Mouse (Mus musculus) liver, embryonic 14.5 days (tissue): ENCODE measurements around the gene Arhgap27. TPM values are rescaled to one million over a fixed set of nuclear protein-coding genes. Genes with fewer than 3 reads are reported as not detected.
"Not testable (repeated sequence)": the region's sequence is repeated elsewhere in the genome, so short reads cannot be mapped to it uniquely, and the experiment has no call there.

Source experiments
- ATAC-seq: fragments of 200-750 bp; cut with Nextera tagmentation; 2 replicates; pipeline ENCODE4 v1.8.0; 2017; ENCODE audit warnings: moderate number of reproducible peaks, mild to moderate bottlenecking, moderate library complexity; ENCODE audit not compliant: insufficient read depth
- DNase-seq, 3 experiments: peaks; one replicate each; pipeline ENCODE4 v3.0.0-alpha.2; 2012 to 2013; ENCODE audit warnings: low read depth in 3 of 3, low spot score in 3 of 3
- H3K27ac ChIP-seq: fragments of 300-500 bp; sonication (generic); 2 replicates; pipeline ENCODE4 v1.5.1; 2014; ENCODE audit warnings: moderate library complexity, mild to moderate bottlenecking, control low read depth, inconsistent platforms
- H3K27me3 ChIP-seq: fragments of 300-500 bp; sonication (generic); 2 replicates; pipeline ENCODE4 v1.6.1; 2014; ENCODE audit warnings: mild to moderate bottlenecking, low read length, moderate library complexity; ENCODE audit not compliant: control insufficient read depth, insufficient read depth
- H3K36me3 ChIP-seq: fragments of 300-500 bp; sonication (generic); replicated peaks from 2 replicates; pipeline ENCODE4 v1.6.1; 2014; ENCODE audit warnings: low read depth; ENCODE audit not compliant: control insufficient read depth, insufficient read depth
- H3K4me1 ChIP-seq, 2 experiments: fragments of 200-500 bp in 1 of 2; fragments of 300-500 bp in 1 of 2; sonication (generic) in 1 of 2; replicated peaks; 2 replicates each; pipeline ENCODE4 v1.6.1; 2012 to 2014; ENCODE audit warnings: antibody characterized with exemption in 1 of 2, inconsistent platforms in 1 of 2, low read length in 1 of 2; ENCODE audit not compliant: control insufficient read depth in 2 of 2, insufficient read depth in 2 of 2
- H3K4me2 ChIP-seq: fragments of 300-500 bp; sonication (generic); 2 replicates; pipeline ENCODE4 v1.6.1; 2014; ENCODE audit warnings: low read depth, mild to moderate bottlenecking, control low read depth, moderate library complexity
- H3K4me3 ChIP-seq, 2 experiments: fragments of 200-500 bp in 1 of 2; fragments of 300-500 bp in 1 of 2; sonication (generic) in 1 of 2; 2 replicates each; pipeline ENCODE4 v1.5.1; 2012 to 2014; ENCODE audit warnings: low read depth in 2 of 2, low read length in 2 of 2, mild to moderate bottlenecking in 2 of 2, control low read depth in 1 of 2, inconsistent platforms in 1 of 2, moderate library complexity in 1 of 2; ENCODE audit not compliant: insufficient read depth in 1 of 2
- H3K9ac ChIP-seq: fragments of 300-500 bp; sonication (generic); replicated peaks from 2 replicates; pipeline ENCODE4 v1.6.1; 2014; ENCODE audit warnings: mild to moderate bottlenecking, control low read depth, moderate library complexity
- H3K9me3 ChIP-seq: fragments of 300-500 bp; sonication (generic); 2 replicates; pipeline ENCODE4 v1.6.1; 2016; ENCODE audit warnings: low read length, mixed read lengths; ENCODE audit not compliant: control insufficient read depth
- CTCF ChIP-seq: IDR thresholded peaks from 2 replicates; pipeline ENCODE4 v1.5.1; 2016; ENCODE audit warnings: antibody characterized with exemption, low read depth, control low read depth
- EP300 ChIP-seq: IDR thresholded peaks from 2 replicates; pipeline ENCODE4 v1.6.1; 2016; ENCODE audit warnings: antibody characterized with exemption, low read depth
- WGBS: fragments of 180-500 bp; shearing (Covaris S2); extraction: QIAGEN DNeasy Blood & Tissue Kit; methylation state at CpG from one replicate; pipeline ENCODE4 v1.1.7; 2014; ENCODE audit not compliant: insufficient replicate concordance; 5-methylcytosine and 5-hydroxymethylcytosine counted together
- polyA plus RNA-seq, 2 experiments: library from polyadenylated mRNA; depleted of rRNA in 1 of 2; stranded (reverse) in 1 of 2; unstranded in 1 of 2; fragments of >200 nt; fragmentation: Nextera tagmentation in 1 of 2; extraction: Ambion mirVana in 1 of 2; gene quantifications; 2 replicates each; pipeline versions ENCODE4 v1.2.1 to v1.2.3; 2012 to 2014

The Arhgap27 gene
- polyA plus RNA-seq, 2 experiments = 1.4 to 2.6 TPM

GRCm38 (mm10) chr11:103292890-103293287, 70.6 kb downstream of the Arhgap27 start:
- ATAC-seq = no peak
- no peaks in the 10 kb centered on the region for H3K27me3 ChIP-seq
- no peaks in the 10 kb centered on the region for H3K36me3 ChIP-seq
- TF ChIP-seq EP300 = no peak
- 57% methylated on average over 5 of the region's 5 CpGs for WGBS
- H3K9me3 ChIP-seq = no peaks in the 10 kb centered on the region
- H3K4me3 ChIP-seq = no peak overlapping the region
- no peak overlapping the region for H3K27ac ChIP-seq
- no peak for DNase-seq
- no peak overlapping the region for H3K4me2 ChIP-seq
- H3K4me1 ChIP-seq = peaks cover 0 to 15% of the 10 kb centered on the region in 2 experiments; a peak in 3 of 4 replicates
- no peak overlapping the region for H3K9ac ChIP-seq

DNA sequence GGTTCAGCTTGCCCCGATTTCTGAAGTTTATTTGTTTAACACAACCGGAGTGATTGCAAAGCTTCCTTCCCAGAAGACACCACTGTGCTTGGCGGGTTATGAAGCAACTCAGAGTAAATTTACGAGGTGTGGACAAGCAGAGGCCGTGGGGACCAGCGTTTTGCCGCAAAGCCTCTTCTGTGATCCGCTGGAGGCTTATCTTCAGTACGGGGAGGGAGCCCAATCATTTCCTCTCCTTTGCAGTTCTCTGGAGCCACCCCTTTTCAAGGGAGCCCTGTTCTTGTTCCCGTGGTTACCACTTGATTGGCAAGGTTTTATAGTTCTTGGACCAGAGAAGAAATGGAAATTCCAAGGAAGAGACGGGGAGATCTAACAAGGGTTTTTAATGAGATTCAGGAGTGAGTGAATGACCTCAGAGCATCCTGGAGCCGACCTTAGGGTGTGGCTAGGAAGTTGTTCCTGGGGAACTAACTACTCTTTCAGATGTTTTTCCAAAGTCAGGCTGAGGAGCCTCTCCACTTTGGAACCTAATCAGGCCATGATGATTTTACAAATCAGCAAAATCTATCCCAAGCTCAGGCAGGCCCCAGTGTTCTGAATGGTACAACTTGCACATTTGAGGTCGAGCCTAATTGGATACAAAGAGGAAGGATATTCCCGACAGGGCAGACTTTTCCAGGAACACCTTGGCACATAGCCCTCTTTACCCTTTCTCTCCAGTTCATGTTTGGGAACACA, 71.2 kb downstream of the Arhgap27 start:
- Histone ChIP-seq H3K27ac (no peak overlapping the region), H3K9ac (no peak overlapping the region), H3K4me1 (peaks cover 0 to 15% of the 10 kb centered on the region in 2 experiments; a peak in 3 of 4 replicates), H3K36me3 (no peaks in the 10 kb centered on the region), H3K9me3 (no peaks in the 10 kb centered on the region), H3K4me2 (no peak overlapping the region), H3K4me3 (no peak overlapping the region), H3K27me3 (no peaks in the 10 kb centered on the region)
- DNase-seq (no peak), ATAC-seq (no peak)
- TF ChIP-seq EP300 = no peak
- no peak for TF ChIP-seq CTCF
- WGBS = 12% methylated on average over 14 of the region's 14 CpGs

DNA sequence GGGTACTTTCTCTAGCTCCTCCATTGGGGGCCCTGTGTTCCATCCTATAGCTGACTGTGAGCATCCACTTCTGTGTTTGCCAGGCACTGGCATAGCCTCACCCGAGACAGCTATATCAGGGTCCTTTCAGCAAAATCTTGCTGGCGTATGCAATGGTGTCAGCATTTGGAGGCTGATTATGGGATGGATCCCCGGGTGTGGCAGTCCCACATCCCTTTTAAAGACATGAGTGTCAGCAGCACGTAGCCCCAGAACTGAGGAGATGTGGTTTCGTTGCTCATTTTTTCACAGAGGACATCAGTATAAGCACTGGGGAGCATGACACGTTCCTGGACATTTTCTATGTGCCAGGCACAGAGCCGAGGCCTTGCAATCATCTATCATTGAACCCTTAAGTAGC, 72.7 kb downstream of the Arhgap27 start:
- H3K4me3 ChIP-seq, H3K9me3 ChIP-seq, H3K27me3 ChIP-seq, H3K9ac ChIP-seq, DNase-seq, ATAC-seq, H3K27ac ChIP-seq, H3K4me2 ChIP-seq, H3K36me3 ChIP-seq: not testable (repeated sequence)
- H3K4me1 ChIP-seq = peaks cover 0 to 15% of the 10 kb centered on the region in 2 experiments; a peak in 3 of 4 replicates
- WGBS = 63% methylated on average over 7 of the region's 7 CpGs

GRCm38 (mm10) chr11:103288291-103288963, 75.1 kb downstream of the Arhgap27 start:
- Histone ChIP-seq H3K9ac (no peak overlapping the region), H3K9me3 (no peaks in the 10 kb centered on the region), H3K4me1 (peaks cover 0 to 15% of the 10 kb centered on the region in 2 experiments; a peak in 3 of 4 replicates), H3K27ac (no peak overlapping the region), H3K27me3 (no peaks in the 10 kb centered on the region), H3K4me2 (no peak overlapping the region), H3K36me3 (no peaks in the 10 kb centered on the region), H3K4me3 (no peak overlapping the region)
- WGBS = 46% methylated on average over 16 of the region's 16 CpGs
- TF ChIP-seq EP300 (no peak), CTCF (no peak)
- DNase-seq = no peak
- ATAC-seq = no peak

DNA sequence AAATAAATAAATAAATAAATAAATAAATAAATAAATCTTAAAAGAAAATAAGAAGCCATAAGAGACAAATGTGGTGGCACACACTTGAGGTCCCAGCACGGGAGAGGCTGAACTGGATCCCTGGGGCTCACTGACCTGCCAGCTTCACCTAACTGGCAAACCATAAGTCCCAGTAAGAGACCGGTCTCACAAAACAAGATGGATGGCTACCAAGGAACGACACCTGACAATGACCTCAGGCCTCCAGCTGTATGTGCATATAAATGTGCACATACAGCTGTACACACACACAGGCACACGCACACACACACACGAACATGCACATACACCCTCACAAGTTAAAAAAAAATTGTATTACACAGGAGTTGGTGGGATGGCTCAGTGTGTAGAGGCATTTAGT, 76.6 kb downstream of the Arhgap27 start:
- Histone ChIP-seq H3K4me3 (no peak overlapping the region), H3K27me3 (no peaks in the 10 kb centered on the region), H3K9ac (no peak overlapping the region), H3K4me2 (no peak overlapping the region), H3K36me3 (no peaks in the 10 kb centered on the region), H3K27ac (no peak overlapping the region), H3K9me3 (no peaks in the 10 kb centered on the region), H3K4me1 (peaks cover 0 to 8% of the 10 kb centered on the region in 2 experiments; a peak in 3 of 4 replicates)
- no peak for DNase-seq
- 74% methylated on average over 5 of the region's 5 CpGs for WGBS
- no peak for ATAC-seq
- TF ChIP-seq CTCF = no peak
- no peak for TF ChIP-seq EP300
